Mouse (Mus musculus): Measurements from ENCODE around the gene Zfp974.
"Not testable (repeated sequence)": the region's sequence is repeated elsewhere in the genome, so short reads cannot be mapped to it uniquely, and the experiment has no call there.

The Zfp974 gene

DNA sequence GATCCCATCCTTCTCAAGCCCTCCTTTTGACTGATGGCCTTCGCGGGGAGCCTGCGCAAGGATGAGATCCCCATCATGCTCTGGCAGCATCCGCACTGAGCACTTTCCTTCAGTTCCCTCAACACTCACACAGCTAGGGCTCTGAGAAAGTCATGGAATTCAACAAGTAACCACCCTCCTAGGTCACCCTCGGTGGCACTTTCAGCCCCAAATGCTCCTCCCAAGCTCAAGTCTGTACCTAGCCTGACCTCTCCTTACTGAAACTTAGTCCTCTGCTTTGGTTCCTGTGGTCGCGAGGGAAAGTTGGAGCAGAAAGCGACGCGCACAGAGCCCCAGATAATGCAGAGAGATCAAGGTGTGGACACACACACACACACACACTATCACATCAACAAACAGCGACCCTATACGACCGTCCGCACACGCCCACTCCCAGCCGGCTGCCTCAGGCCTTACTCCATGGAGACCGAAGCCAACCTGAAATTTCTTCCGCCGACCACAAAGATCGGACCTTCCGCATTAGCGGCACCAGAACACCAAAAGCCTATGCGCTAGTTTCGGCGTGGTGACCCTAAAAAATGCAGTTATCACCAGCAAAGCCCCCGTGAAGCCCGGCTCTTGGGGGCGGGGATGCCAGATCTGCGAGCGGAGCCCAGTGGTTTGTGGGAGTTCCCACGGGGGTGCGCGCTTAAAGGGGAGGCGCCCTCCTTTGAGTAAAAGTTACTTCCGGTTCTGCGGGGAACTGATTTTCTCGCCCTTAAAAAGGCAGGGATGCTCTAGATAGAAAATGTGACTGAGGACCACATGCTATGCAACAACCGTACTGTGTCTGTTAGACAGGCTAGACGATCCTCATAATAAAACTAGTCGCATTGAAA, at the start of gene Zfp974:
Gene Zfp974, minus strand, starts transcription at position 643 of the 878 bp plus-strand sequence.
- DNase-seq, result peak; percentile 56

GRCm38 (mm10) chr7:27949451-27949850, 20.2 kb upstream of the Zfp974 start:
- not testable (repeated sequence) for DNase-seq

GRCm38 (mm10) chr7:27941869-27942268, 12.6 kb upstream of the Zfp974 start:
- not testable (repeated sequence) for DNase-seq

DNA sequence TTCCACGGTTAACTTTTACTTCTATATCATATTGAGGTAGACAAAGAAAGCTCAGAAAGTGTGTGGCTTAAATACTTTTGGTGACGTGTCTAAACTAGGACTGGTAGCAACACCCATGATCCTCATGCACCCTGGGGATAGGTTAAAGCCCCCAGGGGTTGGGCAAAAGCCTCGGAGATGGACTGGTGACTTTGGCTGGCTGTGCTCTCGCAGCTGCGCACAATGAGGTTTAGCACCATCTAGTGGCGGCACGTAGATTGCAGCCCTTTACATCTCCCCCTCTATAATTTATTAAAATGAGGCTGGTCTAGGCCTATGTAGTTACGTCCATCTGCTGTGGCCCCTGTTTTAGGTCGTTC, 4.5 kb upstream of the Zfp974 start:
- DNase-seq, result not testable (repeated sequence)

- DNase-seq, result no peak
These were observed 4.0 kb upstream of the Zfp974 start for GRCm38 (mm10) chr7:27933050-27933799.

DNA sequence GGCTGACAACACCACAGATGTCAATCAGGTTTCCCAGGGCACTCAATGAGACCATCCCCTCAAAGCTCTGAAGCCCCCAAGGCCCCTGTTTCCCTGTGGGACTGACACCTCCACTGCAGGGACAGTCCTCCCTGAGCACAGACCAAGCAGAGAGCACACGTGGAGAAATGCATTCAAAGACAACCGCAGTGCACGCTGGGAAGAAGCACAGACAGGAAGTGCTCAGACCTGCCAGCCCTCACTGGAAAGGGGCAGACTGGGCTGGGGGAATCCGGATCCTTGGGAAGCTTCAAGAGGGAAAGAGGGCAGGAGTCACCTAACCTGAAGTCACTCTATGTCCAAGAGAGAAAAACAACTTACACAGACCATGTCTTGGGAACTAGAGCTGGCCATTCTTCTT, 2.2 kb downstream of the Zfp974 start:
- DNase-seq, result not testable (repeated sequence)

DNA sequence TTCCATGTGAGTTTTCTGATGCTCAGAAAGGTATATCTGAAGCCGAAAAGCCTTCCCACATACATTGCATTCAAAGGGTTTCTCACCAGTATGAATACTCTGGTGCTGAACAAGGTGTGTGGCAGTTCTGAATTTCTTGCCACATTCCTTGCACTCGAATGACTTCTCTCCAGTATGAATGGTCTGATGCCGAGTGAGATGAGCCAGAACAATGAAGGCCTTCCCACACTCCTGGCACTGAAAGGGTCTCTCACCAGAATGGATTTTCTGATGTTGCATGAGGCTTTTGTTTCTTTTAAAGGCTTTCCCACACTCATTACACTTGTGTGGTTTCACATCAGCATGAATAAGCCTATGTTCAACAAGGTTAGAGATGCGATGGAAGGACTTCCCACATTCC, 18.3 kb downstream of the Zfp974 start:
- DNase-seq, result not testable (repeated sequence)

DNA sequence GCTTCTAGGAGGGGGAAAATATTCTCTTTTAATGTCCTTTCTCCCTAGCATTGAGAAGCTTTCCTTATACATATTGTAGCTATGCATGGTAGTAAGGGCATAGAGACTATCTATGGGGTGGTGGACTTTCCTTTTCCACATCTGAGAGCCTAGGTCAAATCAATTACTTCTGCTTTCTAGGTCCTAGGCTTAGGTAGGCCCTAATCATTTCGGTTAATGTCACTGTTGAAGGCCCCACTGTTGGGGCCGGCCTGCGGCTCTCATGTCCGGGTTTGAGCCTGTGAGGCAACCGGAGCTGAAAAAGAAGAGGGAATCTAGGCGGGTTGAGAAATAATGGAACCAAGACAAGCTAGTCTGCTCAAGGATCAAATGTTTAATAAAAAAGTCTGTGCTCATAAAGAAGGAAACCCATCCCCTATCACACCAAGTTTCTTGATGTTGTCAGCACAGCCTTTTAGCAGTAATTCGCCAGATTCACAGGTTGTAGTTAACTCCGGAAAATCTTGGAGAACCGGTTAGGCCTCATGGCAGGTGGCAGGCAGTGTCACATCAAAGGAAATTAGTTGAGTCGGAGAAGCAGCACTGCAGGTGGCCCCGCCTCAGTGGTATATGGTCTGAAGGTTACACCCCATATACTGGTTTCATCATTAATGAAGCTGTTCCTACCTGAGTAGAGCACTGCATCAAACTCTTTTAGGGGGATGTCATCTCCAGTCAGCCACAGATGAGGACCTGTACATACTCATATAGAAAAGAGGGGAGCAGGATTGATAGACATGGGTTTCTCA, 24.0 kb downstream of the Zfp974 start:
- no peak for DNase-seq

DNA sequence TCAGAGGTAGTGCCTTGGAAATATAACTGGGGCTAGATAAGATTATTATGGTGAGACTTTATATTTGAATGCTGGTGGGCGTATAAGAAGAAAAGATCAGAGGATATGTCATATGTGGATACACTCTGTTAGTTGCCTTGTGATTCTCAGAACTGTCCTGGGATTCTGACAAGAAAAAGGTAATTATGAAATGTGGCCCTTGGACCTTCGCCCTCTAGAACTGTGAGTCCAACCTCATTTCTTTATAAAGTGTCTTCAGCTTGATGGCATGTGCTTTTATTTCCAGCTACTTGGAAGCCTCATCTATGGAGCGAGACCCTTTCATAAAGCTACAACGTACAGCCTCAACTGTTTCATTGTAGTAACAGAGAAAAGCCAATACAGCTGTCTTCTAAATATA, 28.7 kb downstream of the Zfp974 start:
- DNase-seq, result no peak

DNA sequence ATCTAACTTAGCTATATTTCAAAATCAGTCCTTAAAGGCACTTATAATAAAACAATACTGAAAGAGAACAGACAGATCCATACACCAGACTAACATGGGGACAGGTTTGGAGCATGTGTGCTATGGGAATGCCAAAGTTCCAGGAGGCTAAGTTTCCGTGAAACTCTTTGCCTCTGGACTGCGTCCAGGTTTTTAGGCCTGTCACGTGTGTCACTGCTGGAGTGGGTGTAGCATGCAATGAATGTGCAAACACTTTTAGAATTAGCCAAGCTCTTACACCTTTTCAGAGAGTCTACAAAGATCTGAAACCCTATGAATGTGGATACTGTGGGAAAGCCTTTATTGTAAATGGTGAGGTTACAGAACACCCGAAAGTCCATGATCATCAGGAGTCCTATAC, 47.5 kb downstream of the Zfp974 start:
- DNase-seq, result no peak

DNA sequence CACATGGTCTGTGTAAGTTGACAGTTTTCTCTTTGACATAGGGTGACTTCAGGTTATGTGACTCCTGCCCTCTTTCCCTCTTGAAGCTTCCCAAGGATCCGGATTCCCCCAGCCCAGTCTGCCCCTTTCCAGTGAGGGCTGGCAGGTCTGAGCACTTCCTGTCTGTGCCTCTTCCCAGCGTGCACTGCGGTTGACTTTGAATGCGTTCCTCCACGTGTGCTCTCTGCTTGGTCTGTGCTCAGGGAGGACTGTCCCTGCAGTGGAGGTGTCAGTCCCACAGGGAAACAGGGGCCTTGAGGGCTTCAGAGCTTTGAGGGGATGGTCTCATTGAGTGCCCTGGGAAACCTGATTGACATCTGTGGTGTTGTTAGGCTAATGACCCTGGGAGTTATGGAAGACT, 66.7 kb downstream of the Zfp974 start:
- DNase-seq, result not testable (repeated sequence)

DNA sequence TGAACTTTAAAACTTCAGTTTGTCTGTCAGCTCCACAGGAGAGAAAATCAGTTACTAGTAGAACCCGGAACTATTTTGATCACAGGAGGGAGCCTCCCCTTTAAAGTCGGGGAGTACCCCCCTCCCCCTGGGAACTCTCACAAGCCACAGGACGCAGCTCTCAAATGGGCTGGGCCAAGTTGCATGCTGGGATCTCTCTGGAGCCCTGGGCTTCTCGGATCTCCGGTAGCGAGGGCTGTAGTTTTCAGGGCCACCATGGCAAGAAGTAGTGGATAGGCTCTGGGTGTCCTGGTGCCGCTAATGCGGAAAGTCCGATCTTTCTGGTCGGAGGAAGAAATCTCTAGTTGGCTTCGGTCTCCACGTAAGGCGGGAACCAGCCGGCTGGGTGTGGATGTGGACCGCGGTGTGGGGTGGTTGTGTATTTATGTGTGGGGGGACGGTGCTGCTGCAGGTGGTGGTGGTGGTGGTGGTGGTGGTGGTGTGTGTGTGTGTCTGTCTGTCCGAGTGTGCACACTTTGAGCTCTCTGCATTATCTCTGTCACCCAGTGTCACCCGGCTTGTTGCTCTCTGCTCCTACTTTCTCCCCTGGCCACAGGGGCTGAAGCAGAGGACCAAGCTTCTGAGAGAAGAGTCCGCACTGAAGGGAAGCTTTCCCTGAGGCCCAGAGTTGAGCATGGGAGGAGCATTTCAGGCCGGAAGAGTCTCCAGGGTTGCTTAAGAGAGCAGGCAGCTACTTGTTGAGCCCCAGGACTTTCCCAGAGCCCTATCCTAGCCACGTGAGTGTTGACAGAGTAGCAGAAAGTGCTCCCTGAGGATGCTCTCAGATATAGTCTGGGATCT, 68.6 kb downstream of the Zfp974 start:
- DNase-seq, result peak; percentile 73

GRCm38 (mm10) chr7:27859301-27860251, 69.7 kb downstream of the Zfp974 start:
- DNase-seq, result no peak

Data from layer of hippocampus, adult 9-11 months (tissue).